Mouse (Mus musculus): ENCODE measurements around the gene Cd59b. TPM values are rescaled to one million over a fixed set of nuclear protein-coding genes. Genes with fewer than 3 reads are reported as not detected.
A peak's percentile ranks its signal among the peaks of the same experiment; 100 is the strongest.
"Not testable (repeated sequence)": the region's sequence is repeated elsewhere in the genome, so short reads cannot be mapped to it uniquely, and the experiment has no call there.

Cd59b gene
- polyA plus RNA-seq, 1 experiment: not detected

GRCm38 (mm10) chr2:104109528-104109927 lies 39.9 kb downstream of the Cd59b start:
- TF ChIP-seq POLR2A (IDR thresholded peaks at IDR 0.05; ENCODE audit: insufficient read depth, low read depth, low read length): no peak
- TF ChIP-seq CTCF (IDR thresholded peaks at IDR 0.05; ENCODE audit: insufficient read depth, low read depth, low read length): no peak
- Histone ChIP-seq H3K4me1 (ENCODE audit: control insufficient read depth, insufficient read depth, low read length) (no peaks in the 10 kb centered on the region), H3K4me3 (ENCODE audit: insufficient read depth, low read depth, low read length) (no peak overlapping the region), H3K27ac (ENCODE audit: insufficient read depth, low read depth, low read length) (no peak overlapping the region)
- 81% methylated on average over 2 of the region's 2 CpGs for WGBS

- no peak overlapping the region for H3K4me3 ChIP-seq (ENCODE audit: insufficient read depth, low read depth, low read length)
- no peak overlapping the region for H3K27ac ChIP-seq (ENCODE audit: insufficient read depth, low read depth, low read length)
- WGBS: 90% methylated on average over 4 of the region's 4 CpGs
- no peaks in the 10 kb centered on the region for H3K4me1 ChIP-seq (ENCODE audit: control insufficient read depth, insufficient read depth, low read length)
- TF ChIP-seq POLR2A (IDR thresholded peaks at IDR 0.05; ENCODE audit: insufficient read depth, low read depth, low read length) (no peak), CTCF (IDR thresholded peaks at IDR 0.05; ENCODE audit: insufficient read depth, low read depth, low read length) (no peak)
These were observed 40.4 kb downstream of the Cd59b start for GRCm38 (mm10) chr2:104110031-104110430.

- H3K27ac ChIP-seq (ENCODE audit: insufficient read depth, low read depth, low read length); H3K4me1 ChIP-seq (ENCODE audit: control insufficient read depth, insufficient read depth, low read length); H3K4me3 ChIP-seq (ENCODE audit: insufficient read depth, low read depth, low read length): not testable (repeated sequence)
- WGBS: no CpG with 5 or more reads among the region's 1 CpGs
These were observed 41.6 kb downstream of the Cd59b start for GRCm38 (mm10) chr2:104111170-104111797.

- not testable (repeated sequence) for H3K4me1 ChIP-seq (ENCODE audit: control insufficient read depth, insufficient read depth, low read length); H3K27ac ChIP-seq (ENCODE audit: insufficient read depth, low read depth, low read length); H3K4me3 ChIP-seq (ENCODE audit: insufficient read depth, low read depth, low read length)
These were observed 43.9 kb downstream of the Cd59b start for GRCm38 (mm10) chr2:104113563-104113962.

- Histone ChIP-seq H3K4me3 (ENCODE audit: insufficient read depth, low read depth, low read length) (no peak overlapping the region), H3K4me1 (ENCODE audit: control insufficient read depth, insufficient read depth, low read length) (peaks cover 2% of the 10 kb centered on the region; the same call in 1 of the 2 replicates), H3K27ac (ENCODE audit: insufficient read depth, low read depth, low read length) (no peak overlapping the region)
- TF ChIP-seq CTCF (IDR thresholded peaks at IDR 0.05; ENCODE audit: insufficient read depth, low read depth, low read length) (no peak), POLR2A (IDR thresholded peaks at IDR 0.05; ENCODE audit: insufficient read depth, low read depth, low read length) (no peak)
- 73% methylated on average over 3 of the region's 3 CpGs for WGBS
These were observed 45.2 kb downstream of the Cd59b start for GRCm38 (mm10) chr2:104114898-104115297.

GRCm38 (mm10) chr2:104117173-104117572 lies 47.5 kb downstream of the Cd59b start:
- H3K27ac ChIP-seq (ENCODE audit: insufficient read depth, low read depth, low read length); H3K4me1 ChIP-seq (ENCODE audit: control insufficient read depth, insufficient read depth, low read length); H3K4me3 ChIP-seq (ENCODE audit: insufficient read depth, low read depth, low read length): not testable (repeated sequence)

GRCm38 (mm10) chr2:104119097-104119496 lies 49.4 kb downstream of the Cd59b start:
- 91% methylated on average over 1 of the region's 1 CpGs for WGBS
- peaks cover 13% of the 10 kb centered on the region for H3K4me1 ChIP-seq (ENCODE audit: control insufficient read depth, insufficient read depth, low read length)
- no peak overlapping the region for H3K4me3 ChIP-seq (ENCODE audit: insufficient read depth, low read depth, low read length)
- no peak for TF ChIP-seq CTCF (IDR thresholded peaks at IDR 0.05; ENCODE audit: insufficient read depth, low read depth, low read length)
- TF ChIP-seq POLR2A (IDR thresholded peaks at IDR 0.05; ENCODE audit: insufficient read depth, low read depth, low read length): no peak
- H3K27ac ChIP-seq (ENCODE audit: insufficient read depth, low read depth, low read length): no peak overlapping the region

- Histone ChIP-seq H3K4me3 (ENCODE audit: insufficient read depth, low read depth, low read length) (no peak overlapping the region), H3K27ac (ENCODE audit: insufficient read depth, low read depth, low read length) (0 out of 2 replicates have a peak overlapping the region, but pooled peaks have one; percentile 8), H3K4me1 (ENCODE audit: control insufficient read depth, insufficient read depth, low read length) (peaks cover 13% of the 10 kb centered on the region)
- TF ChIP-seq POLR2A (IDR thresholded peaks at IDR 0.05; ENCODE audit: insufficient read depth, low read depth, low read length) (no peak), CTCF (IDR thresholded peaks at IDR 0.05; ENCODE audit: insufficient read depth, low read depth, low read length) (no peak)
- WGBS: 55% methylated on average over 6 of the region's 6 CpGs
These were observed 50.7 kb downstream of the Cd59b start for GRCm38 (mm10) chr2:104120312-104120711.

- 81% methylated on average over 8 of the region's 8 CpGs for WGBS
- Histone ChIP-seq H3K4me3 (ENCODE audit: insufficient read depth, low read depth, low read length) (peak overlapping the region; percentile 68), H3K4me1 (ENCODE audit: control insufficient read depth, insufficient read depth, low read length) (peaks cover 13% of the 10 kb centered on the region), H3K27ac (ENCODE audit: insufficient read depth, low read depth, low read length) (peak overlapping the region; percentile 81)
- TF ChIP-seq CTCF (IDR thresholded peaks at IDR 0.05; ENCODE audit: insufficient read depth, low read depth, low read length): no peak
These were observed 52.2 kb downstream of the Cd59b start for GRCm38 (mm10) chr2:104121681-104122504.

All from olfactory bulb, adult 2 months (tissue).